Mouse (Mus musculus): ENCODE results near the gene Camkmt.

The Camkmt gene

GRCm38 (mm10) chr17:85428831-85429230 is 338.5 kb downstream of the Camkmt start:
- no peaks in the 10 kb centered on the region for H3K27me3 ChIP-seq (ENCODE audit: control insufficient read depth, insufficient read depth, low read length, poor library complexity, severe bottlenecking)

GRCm38 (mm10) chr17:85432923-85433322 is 342.6 kb downstream of the Camkmt start:
- no peak for DNase-seq (ENCODE audit: low read depth, low spot score)
- Histone ChIP-seq H3K27me3 (ENCODE audit: control insufficient read depth, insufficient read depth, low read length, poor library complexity, severe bottlenecking) (no peaks in the 10 kb centered on the region), H3K36me3 (ENCODE audit: control insufficient read depth, insufficient read depth, low read length, poor library complexity, severe bottlenecking) (no peaks in the 10 kb centered on the region)

More at GRCm38 (mm10) chr17:85428831-85429230, 338.5 kb downstream of the Camkmt start:
- DNase-seq (ENCODE audit: low read depth, low spot score) = no peak
- H3K36me3 ChIP-seq (ENCODE audit: control insufficient read depth, insufficient read depth, low read length, poor library complexity, severe bottlenecking) = no peaks in the 10 kb centered on the region

GRCm38 (mm10) chr17:85443036-85443435 is 352.7 kb downstream of the Camkmt start:
- Histone ChIP-seq H3K36me3 (ENCODE audit: control insufficient read depth, insufficient read depth, low read length, poor library complexity, severe bottlenecking) (no peaks in the 10 kb centered on the region), H3K27me3 (ENCODE audit: control insufficient read depth, insufficient read depth, low read length, poor library complexity, severe bottlenecking) (no peaks in the 10 kb centered on the region)
- no peak for DNase-seq (ENCODE audit: low read depth, low spot score)

DNA sequence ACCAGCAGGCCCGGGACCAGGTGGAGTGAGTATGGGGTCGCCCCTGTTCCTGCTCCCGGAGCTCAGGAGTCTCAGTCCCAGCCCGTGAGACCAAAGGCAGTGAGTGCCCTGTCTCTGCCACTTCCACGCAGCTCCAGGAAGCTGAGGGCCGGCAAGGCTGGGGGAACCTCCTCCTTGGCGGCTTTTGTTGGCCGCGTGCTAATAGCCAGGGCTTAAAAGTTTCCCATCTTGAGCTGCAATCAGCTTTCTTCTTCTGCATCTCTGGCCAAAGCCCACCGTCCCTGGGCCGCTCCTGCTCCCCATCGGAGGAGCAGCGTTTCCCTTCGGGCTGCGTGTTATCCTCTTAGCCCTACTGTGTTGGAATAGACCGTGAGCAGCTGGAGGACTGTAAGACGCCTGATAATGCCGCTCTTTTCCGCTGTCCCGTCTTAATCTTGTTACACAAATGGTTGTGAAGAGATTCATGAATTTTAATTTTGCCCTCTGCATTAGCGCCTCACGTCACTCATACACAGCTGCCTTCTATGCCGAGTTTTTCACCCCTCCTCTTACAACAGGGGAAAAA is 364.1 kb downstream of the Camkmt start:
- no peaks in the 10 kb centered on the region for H3K36me3 ChIP-seq (ENCODE audit: control insufficient read depth, insufficient read depth, low read length, poor library complexity, severe bottlenecking)
- DNase-seq (ENCODE audit: low read depth, low spot score) = no peak
- H3K27me3 ChIP-seq (ENCODE audit: control insufficient read depth, insufficient read depth, low read length, poor library complexity, severe bottlenecking) = no peaks in the 10 kb centered on the region

DNA sequence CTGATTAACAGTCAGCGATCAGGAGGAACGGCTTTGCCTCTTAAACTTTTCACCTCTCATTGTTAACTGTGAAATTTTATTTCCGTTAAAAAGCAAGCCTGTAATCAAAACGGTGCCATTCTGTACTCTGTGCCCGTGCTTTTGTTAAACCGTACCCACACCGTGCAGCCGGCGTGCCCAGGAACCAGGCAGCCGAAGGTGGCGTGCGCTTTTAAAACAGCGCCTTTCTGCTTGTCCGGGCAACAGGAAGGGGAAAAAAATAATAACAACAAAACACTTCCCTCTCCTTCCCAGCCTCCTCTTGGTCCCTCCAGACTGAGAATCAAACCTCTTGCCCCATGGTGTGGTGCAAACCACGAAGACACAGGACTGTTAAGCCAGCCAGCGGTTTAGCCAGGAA is 364.7 kb downstream of the Camkmt start:
- Histone ChIP-seq H3K36me3 (ENCODE audit: control insufficient read depth, insufficient read depth, low read length, poor library complexity, severe bottlenecking) (no peaks in the 10 kb centered on the region), H3K27me3 (ENCODE audit: control insufficient read depth, insufficient read depth, low read length, poor library complexity, severe bottlenecking) (no peaks in the 10 kb centered on the region)
- DNase-seq (ENCODE audit: low read depth, low spot score) = no peak

DNA sequence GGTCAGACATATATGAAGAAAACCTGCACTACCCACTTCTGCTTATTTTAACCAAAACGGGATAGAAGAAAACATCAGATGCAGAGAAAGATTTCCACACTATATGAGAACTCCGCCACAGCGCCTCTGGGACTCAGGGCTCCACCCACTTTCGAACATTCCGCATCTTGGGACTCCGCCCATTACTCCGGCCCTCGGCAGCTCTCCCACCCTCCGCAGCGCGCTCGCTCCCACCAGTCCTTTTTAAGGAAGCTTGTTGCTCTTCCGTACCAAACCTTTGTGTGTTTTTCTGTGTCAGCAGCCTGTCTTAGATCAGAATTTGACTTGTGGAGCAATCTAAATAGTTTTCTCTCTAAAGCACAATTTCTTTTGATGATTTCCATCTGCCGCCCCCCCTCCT is 367.7 kb downstream of the Camkmt start:
- Histone ChIP-seq H3K36me3 (ENCODE audit: control insufficient read depth, insufficient read depth, low read length, poor library complexity, severe bottlenecking) (no peaks in the 10 kb centered on the region), H3K27me3 (ENCODE audit: control insufficient read depth, insufficient read depth, low read length, poor library complexity, severe bottlenecking) (no peaks in the 10 kb centered on the region)
- DNase-seq (ENCODE audit: low read depth, low spot score) = no peak

DNA sequence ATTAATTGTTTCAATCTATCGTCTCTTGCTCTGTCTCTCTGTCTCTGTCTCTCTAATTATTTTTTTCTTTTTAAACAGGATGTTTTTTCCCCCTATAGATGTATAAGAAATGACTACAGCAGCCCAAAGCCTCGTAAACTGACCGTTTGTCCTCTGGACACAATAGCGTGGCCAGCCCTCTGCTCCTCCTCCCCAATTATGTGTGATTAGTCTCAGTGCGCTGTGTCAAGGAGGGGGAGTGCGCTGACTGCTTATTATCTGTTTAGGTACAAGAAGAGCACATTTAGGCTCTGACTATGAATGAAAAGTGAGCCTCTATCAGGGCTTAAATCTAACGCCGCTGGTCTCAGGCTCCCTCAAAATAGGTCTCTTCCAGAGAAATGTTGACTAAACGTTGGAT is 368.2 kb downstream of the Camkmt start:
- DNase-seq (ENCODE audit: low read depth, low spot score) = no peak
- Histone ChIP-seq H3K36me3 (ENCODE audit: control insufficient read depth, insufficient read depth, low read length, poor library complexity, severe bottlenecking) (no peaks in the 10 kb centered on the region), H3K27me3 (ENCODE audit: control insufficient read depth, insufficient read depth, low read length, poor library complexity, severe bottlenecking) (no peaks in the 10 kb centered on the region)

- no peaks in the 10 kb centered on the region for H3K36me3 ChIP-seq (ENCODE audit: control insufficient read depth, insufficient read depth, low read length, poor library complexity, severe bottlenecking)
- no peak for DNase-seq (ENCODE audit: low read depth, low spot score)
- H3K27me3 ChIP-seq (ENCODE audit: control insufficient read depth, insufficient read depth, low read length, poor library complexity, severe bottlenecking) = no peaks in the 10 kb centered on the region
These were observed 371.2 kb downstream of the Camkmt start for GRCm38 (mm10) chr17:85461577-85461976.

DNA sequence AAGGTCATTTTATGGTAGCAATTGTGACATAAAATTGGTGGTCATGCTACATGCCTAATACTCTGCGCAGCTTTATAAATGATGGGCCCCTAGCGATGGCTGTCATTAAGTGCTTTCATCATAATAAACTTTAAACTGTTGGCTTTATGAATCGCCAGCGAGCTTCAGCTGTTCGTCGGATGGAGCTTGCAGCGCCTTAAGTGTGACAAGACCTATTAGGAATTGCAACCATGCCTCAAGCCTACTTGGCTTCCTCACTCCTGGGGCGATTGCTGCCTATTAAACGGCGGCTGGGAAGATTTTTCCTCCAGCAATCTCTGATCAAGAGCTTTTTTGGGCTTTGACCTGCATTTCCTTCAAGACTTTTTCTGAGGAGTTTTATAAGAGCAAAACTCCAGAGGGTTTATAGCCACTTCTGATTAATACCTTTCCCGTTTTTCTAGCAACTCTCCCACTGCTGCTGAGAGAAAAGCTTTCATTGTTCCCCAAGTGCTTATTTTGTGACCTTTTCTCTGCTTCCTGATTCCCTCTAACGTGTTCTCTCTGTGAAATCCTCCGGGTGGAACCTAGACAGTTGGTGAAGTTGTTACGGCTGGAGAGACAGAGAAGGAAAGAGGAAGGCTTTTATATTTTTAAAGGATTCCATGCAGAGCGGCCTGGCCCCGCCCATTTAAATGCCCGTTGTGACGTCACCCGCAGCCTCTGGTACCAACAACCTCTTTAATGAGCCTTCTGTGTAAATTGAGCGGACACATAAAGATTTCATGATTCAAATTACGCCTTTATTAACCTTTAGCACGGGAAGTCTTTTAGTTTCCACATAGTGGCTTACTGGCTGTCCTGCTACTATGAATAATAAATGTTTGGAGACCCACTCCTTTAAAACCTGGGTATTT is 373.4 kb downstream of the Camkmt start:
- H3K27me3 ChIP-seq (ENCODE audit: control insufficient read depth, insufficient read depth, low read length, poor library complexity, severe bottlenecking) = no peaks in the 10 kb centered on the region
- DNase-seq (ENCODE audit: low read depth, low spot score) = no peak
- no peaks in the 10 kb centered on the region for H3K36me3 ChIP-seq (ENCODE audit: control insufficient read depth, insufficient read depth, low read length, poor library complexity, severe bottlenecking)

- DNase-seq (ENCODE audit: low read depth, low spot score) = no peak
- Histone ChIP-seq H3K27me3 (ENCODE audit: control insufficient read depth, insufficient read depth, low read length, poor library complexity, severe bottlenecking) (no peaks in the 10 kb centered on the region), H3K36me3 (ENCODE audit: control insufficient read depth, insufficient read depth, low read length, poor library complexity, severe bottlenecking) (no peaks in the 10 kb centered on the region)
These were observed 374.4 kb downstream of the Camkmt start for GRCm38 (mm10) chr17:85464466-85465411.

DNA sequence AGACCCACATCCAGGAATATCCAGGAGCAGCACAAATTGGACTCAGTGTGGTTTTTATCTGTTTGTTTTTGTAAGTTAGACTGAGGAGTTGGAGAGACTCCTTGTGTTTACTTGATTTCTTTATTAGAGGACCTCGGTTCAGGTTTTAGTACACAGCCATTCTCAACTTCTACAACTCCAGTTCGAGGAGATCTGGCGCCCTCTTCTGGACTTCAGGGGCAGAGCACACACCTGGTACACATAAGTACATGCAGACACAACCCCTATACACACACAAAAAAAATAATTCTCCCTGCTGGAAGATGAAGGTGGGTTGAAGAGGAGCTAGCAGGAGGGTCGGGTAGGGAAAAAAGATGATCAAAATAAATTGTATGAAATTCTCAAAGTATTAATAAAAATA is 379.4 kb downstream of the Camkmt start:
- peak; percentile 3 for DNase-seq (ENCODE audit: low read depth, low spot score)
- Histone ChIP-seq H3K27me3 (ENCODE audit: control insufficient read depth, insufficient read depth, low read length, poor library complexity, severe bottlenecking) (no peaks in the 10 kb centered on the region), H3K36me3 (ENCODE audit: control insufficient read depth, insufficient read depth, low read length, poor library complexity, severe bottlenecking) (no peaks in the 10 kb centered on the region)

- no peaks in the 10 kb centered on the region for H3K36me3 ChIP-seq (ENCODE audit: control insufficient read depth, insufficient read depth, low read length, poor library complexity, severe bottlenecking)
- no peak for DNase-seq (ENCODE audit: low read depth, low spot score)
- no peaks in the 10 kb centered on the region for H3K27me3 ChIP-seq (ENCODE audit: control insufficient read depth, insufficient read depth, low read length, poor library complexity, severe bottlenecking)
These were observed 382.4 kb downstream of the Camkmt start for GRCm38 (mm10) chr17:85472687-85473202.

DNA sequence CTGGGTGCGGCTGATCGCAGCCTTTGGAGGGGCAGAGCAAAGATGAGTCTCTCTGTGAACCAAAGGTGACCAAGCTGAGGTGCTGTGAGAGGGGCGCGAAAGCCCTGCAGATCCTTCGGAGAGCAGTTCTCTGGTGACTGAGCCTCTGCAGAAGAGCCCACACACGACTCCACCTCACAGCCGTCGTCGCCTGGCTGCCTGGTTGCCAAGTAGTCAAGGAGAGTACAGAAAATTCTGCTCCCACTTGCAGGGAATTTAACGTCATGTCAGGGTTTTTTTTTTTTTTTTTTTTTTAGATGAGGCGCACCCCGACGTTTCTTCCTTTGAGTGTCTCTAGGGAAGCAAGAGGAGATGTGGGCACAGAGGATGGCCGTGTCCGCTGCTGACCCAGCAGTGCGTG is 382.9 kb downstream of the Camkmt start:
- Histone ChIP-seq H3K27me3 (ENCODE audit: control insufficient read depth, insufficient read depth, low read length, poor library complexity, severe bottlenecking) (no peaks in the 10 kb centered on the region), H3K36me3 (ENCODE audit: control insufficient read depth, insufficient read depth, low read length, poor library complexity, severe bottlenecking) (no peaks in the 10 kb centered on the region)
- no peak for DNase-seq (ENCODE audit: low read depth, low spot score)

- DNase-seq (ENCODE audit: low read depth, low spot score) = no peak
- Histone ChIP-seq H3K36me3 (ENCODE audit: control insufficient read depth, insufficient read depth, low read length, poor library complexity, severe bottlenecking) (no peaks in the 10 kb centered on the region), H3K27me3 (ENCODE audit: control insufficient read depth, insufficient read depth, low read length, poor library complexity, severe bottlenecking) (no peaks in the 10 kb centered on the region)
These were observed 383.5 kb downstream of the Camkmt start for GRCm38 (mm10) chr17:85473881-85474280.

All from splenic B cell, adult 2 months (primary cell).